Mouse (Mus musculus): ENCODE data around the gene Kirrel2. TPM values are rescaled to one million over a fixed set of nuclear protein-coding genes. Genes with fewer than 3 reads are reported as not detected.

Gene Kirrel2
- total RNA-seq (2023) = not detected

GRCm38 (mm10) chr7:30457629-30458330 lies at the start of gene Kirrel2, which contains the start of gene Nphs1:
TSS of gene Kirrel2 (minus strand) at chr7:30457690.
TSS of gene Nphs1 (plus strand) at chr7:30458315.

GRCm38 (mm10) chr7:30493401-30493931 lies 36.0 kb upstream of the Kirrel2 start, which contains the start of gene Prodh2:
TSS of gene Prodh2 (plus strand) at chr7:30493622.

DNA sequence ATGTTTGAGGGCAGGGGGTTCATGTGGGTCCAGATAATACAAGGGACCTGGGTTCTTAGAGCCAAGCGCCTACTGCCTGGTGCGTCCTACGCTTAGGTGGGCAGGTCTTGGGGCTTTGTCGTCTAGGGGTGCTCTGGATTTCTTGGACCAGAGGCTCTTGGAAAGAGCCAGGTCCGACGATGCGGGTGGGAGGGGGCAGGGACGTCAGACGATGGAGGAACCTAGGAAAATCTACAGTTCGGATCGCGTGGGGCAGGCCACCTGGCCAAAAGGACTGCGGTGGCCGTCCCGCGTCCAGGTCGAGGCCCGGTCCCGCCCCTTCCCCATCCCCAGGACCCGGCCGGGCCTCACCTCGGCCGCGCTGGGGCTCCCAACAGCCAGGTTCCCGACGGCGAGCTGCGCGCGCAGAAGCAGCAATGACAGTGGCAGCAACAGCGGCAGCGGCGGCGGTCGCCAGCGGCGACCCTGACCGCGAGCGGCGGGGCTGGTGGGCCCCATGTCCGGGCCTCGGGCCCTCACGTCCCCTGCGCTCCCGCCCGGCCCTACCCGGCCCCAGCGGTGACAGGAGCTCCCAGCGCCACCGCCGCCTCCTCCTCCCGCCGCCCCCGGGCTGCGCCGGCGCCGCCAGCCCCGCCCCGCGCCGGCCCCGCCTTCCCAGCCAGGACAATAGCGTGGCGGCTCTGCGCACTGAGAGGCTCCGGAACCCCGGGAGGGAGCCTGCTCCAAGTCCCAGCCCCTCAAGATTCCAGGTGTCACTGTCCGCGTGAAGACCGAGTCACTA lies 12.3 kb downstream of the Kirrel2 start, which contains the start of gene Aplp1:
Aplp1 (minus strand) TSS at position 565 of the 781 bp plus-strand sequence.

DNA sequence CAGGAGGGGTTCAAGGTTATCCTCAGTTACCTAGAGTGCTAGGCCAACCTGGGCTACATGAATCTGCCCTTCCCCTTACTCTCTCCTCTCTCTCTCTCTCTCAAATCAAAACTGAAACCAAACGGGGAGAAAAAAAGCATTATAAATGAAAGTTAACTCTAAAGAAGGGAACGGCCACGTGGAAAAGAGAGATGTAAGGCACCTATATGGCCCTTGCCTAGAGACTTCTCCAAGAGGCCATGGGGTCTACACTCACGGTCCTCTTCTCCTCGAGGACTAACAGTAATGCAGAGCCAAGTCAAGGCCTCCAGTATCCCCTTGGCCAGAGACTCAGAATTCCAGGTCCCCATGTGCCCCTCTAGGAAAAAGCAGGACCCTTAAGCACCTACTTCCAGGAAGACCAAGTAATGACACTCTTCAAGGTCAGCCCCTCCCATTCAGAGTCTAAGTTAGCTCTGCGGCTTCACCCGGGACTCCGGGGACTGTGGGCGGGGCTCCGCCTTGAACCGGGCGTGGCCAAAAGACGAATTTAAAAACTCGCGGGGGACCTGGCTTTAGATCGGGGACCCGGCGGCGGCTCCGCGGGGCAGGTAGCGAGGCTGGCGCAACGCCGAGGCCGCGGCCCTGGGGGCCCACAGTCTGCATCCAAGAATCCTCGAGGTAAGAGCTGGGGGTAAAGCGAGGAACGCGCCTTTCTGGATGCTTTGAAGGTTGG lies 36.2 kb downstream of the Kirrel2 start, which contains the start of gene Nfkbid:
Nfkbid (plus strand) TSS at position 558 of the 715 bp plus-strand sequence.

GRCm38 (mm10) chr7:30419561-30420499 lies 37.7 kb downstream of the Kirrel2 start, which contains the start of gene Hcst:
TSS of gene Hcst (minus strand) at chr7:30419854.

DNA sequence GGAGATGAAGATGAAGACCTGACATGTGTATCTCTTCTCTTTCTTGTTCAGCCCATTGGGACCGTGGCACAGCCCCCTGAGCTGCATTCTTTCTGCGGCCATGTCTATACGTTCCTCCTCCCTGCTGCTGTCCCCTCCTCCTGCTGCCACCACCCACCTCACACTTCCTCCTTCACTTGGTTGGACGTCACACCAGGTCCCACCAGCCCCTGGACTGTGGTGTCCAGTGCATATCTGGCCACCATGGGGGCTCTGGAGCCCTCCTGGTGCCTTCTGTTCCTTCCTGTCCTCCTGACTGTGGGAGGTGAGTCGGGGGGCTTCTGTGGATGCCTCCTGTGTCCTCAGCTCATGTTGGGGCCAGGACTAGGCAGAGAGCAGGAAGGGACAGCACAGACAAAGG lies 43.9 kb downstream of the Kirrel2 start, which contains the start of gene Tyrobp:
Tyrobp (plus strand) TSS at position 165 of the 400 bp plus-strand sequence.

Other genes starting within 250 kb of the Kirrel2 start
- 10 to 100 TPM; 29.7 to 30.5 TPM for gene Polr2i, start 225.7 kb downstream of the Kirrel2 start, total RNA-seq (2023)
- 10 to 100 TPM; 47.2 to 53.8 TPM for gene Tbcb, start 225.4 kb downstream of the Kirrel2 start, total RNA-seq (2023)
- not detected for gene Ovol3, start 222.0 kb downstream of the Kirrel2 start, total RNA-seq (2023)
- 1 to 10 TPM; 1.0 to 1.1 TPM for gene Thap8, start 177.6 kb downstream of the Kirrel2 start, total RNA-seq (2023)
- gene Wdr62, start 177.3 kb downstream of the Kirrel2 start, total RNA-seq (2023) = 10 to 100 TPM; 15.1 to 21.7 TPM
- not detected for gene Clip3, start 166.0 kb downstream of the Kirrel2 start, total RNA-seq (2023)
- 10 to 100 TPM; 11.1 to 13.8 TPM for gene Alkbh6, start 149.0 kb downstream of the Kirrel2 start, total RNA-seq (2023)
- gene Syne4, start 142.9 kb downstream of the Kirrel2 start, total RNA-seq (2023) = under 1 TPM in 1 of 2 experiments, not detected in 1; 0.77 TPM
- under 1 TPM; 0.31 to 0.33 TPM for gene E130208F15Rik, start 135.9 kb downstream of the Kirrel2 start, total RNA-seq (2023)
- 1 to 10 TPM; 2.0 to 3.4 TPM for gene Sdhaf1, start 133.8 kb downstream of the Kirrel2 start, total RNA-seq (2023)
- not detected for gene Lrfn3, start 94.9 kb downstream of the Kirrel2 start, total RNA-seq (2023)
- 1,000 to 10,000 TPM; 1,969 to 2,032 TPM for gene Tyrobp, start 43.9 kb downstream of the Kirrel2 start, total RNA-seq (2023)
- 100 to 1,000 TPM; 116 to 124 TPM for gene Hcst, start 37.8 kb downstream of the Kirrel2 start, total RNA-seq (2023)
- gene Nfkbid, start 36.0 kb downstream of the Kirrel2 start, total RNA-seq (2023) = 10 to 100 TPM; 61.7 to 67.0 TPM
- gene Aplp1, start 12.2 kb downstream of the Kirrel2 start, total RNA-seq (2023) = under 1 TPM in 1 of 2 experiments, not detected in 1; 0.35 TPM
- not detected for gene Nphs1, start 625 bp upstream of the Kirrel2 start, total RNA-seq (2023)
- not detected for gene Prodh2, start 35.9 kb upstream of the Kirrel2 start, total RNA-seq (2023)
- 10 to 100 TPM; 17.6 to 19.1 TPM for gene Arhgap33, start 77.4 kb upstream of the Kirrel2 start, total RNA-seq (2023)
- 1 to 10 TPM; 5.0 to 5.5 TPM for gene Hspb6, start 94.5 kb upstream of the Kirrel2 start, total RNA-seq (2023)
- gene Proser3, start 94.6 kb upstream of the Kirrel2 start, total RNA-seq (2023) = 1 to 10 TPM; 4.4 to 5.1 TPM
- 10 to 100 TPM; 24.1 to 36.0 TPM for gene Lin37, start 102.1 kb upstream of the Kirrel2 start, total RNA-seq (2023)
- 10 to 100 TPM; 36.6 to 41.9 TPM for gene U2af1l4, start 105.6 kb upstream of the Kirrel2 start, total RNA-seq (2023)
- 1 to 10 TPM; 4.6 to 5.6 TPM for gene Gm49396, start 105.7 kb upstream of the Kirrel2 start, total RNA-seq (2023)
- gene Psenen, start 105.9 kb upstream of the Kirrel2 start, total RNA-seq (2023) = 100 to 1,000 TPM; 117 to 126 TPM
- gene Igflr1, start 107.7 kb upstream of the Kirrel2 start, total RNA-seq (2023) = 1 to 10 TPM; 2.3 to 4.4 TPM
- 10 to 100 TPM; 51.8 to 52.4 TPM for gene Kmt2b, start 131.0 kb upstream of the Kirrel2 start, total RNA-seq (2023)
- gene Zbtb32, start 141.2 kb upstream of the Kirrel2 start, total RNA-seq (2023) = under 1 TPM in 1 of 2 experiments, not detected in 1; 0.44 TPM
- gene Upk1a, start 155.2 kb upstream of the Kirrel2 start, total RNA-seq (2023) = under 1 TPM in 1 of 2 experiments, not detected in 1; 0.29 TPM
- gene Cox6b1, start 168.5 kb upstream of the Kirrel2 start, total RNA-seq (2023) = 100 to 1,000 TPM; 236 to 278 TPM
- not detected for gene Etv2, start 178.2 kb upstream of the Kirrel2 start, total RNA-seq (2023)
- gene Rbm42, start 192.6 kb upstream of the Kirrel2 start, total RNA-seq (2023) = 10 to 100 TPM; 73.6 to 73.7 TPM
- gene Haus5, start 207.3 kb upstream of the Kirrel2 start, total RNA-seq (2023) = 10 to 100 TPM; 19.2 to 25.8 TPM
- not detected for gene Pmis2, start 213.9 kb upstream of the Kirrel2 start, total RNA-seq (2023)
- gene 2200002J24Rik, start 241.2 kb upstream of the Kirrel2 start, total RNA-seq (2023) = not detected

Measured in neutrophil, adult 83 days (primary cell).